Mouse (Mus musculus): ENCODE results near the gene Prmt6. TPM values are rescaled to one million over a fixed set of nuclear protein-coding genes. Genes with fewer than 3 reads are reported as not detected.

The Prmt6 gene
- polyA plus RNA-seq (2012; rRNA removed): 21.2 and 23.0 TPM in 2 replicates

DNA sequence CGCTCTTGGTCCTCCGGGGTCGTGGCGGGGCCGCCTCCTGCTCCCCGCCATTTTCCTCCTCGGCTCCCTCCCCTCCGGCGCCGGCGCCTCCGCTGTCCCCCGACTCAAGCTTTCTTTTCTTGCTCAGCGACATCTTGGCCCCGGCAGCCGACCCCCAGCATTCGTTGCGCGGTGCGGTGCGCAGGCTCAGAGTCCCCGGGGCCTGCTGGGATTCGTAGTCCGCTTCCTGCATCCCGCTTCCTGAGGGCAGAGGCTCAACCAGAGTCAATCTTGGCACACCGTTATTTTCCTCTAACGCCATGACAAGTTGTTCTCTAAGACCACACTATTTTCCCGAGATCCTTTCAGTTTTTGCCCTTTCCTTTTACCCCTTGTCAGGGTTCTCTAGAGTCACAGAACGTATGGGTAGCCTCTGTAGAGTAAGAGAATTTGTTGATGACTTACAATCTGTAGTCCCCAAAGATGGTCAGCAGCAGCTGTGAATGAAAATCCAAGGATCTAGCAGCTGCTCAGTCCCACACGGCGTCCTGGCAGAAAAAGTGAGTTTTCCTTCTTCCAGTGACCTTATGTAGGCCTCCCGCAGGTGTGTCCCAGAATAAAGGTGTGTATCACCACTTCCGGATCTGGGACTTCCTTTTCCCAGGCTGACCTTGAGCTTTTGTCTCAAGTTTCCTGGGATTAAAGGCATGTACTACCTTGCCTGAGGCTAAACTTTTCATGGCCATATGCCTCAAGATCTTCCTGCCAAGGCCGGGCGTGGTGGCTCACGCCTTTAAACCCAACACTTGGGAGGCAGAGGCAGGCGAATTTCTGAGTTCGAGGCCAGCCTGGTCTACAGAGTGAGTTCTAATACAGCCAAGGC is at the start of gene Prmt6:
Gene Prmt6 (minus strand): TSS at position 160 of the 862 bp plus-strand sequence.

Other genes starting within 250 kb of the Prmt6 start
- gene Ntng1, start 107.0 kb downstream of the Prmt6 start, polyA plus RNA-seq (2012; rRNA removed): 2.4 and 3.9 TPM in 2 replicates

Data from central nervous system, embryonic 11.5 days (tissue).